ENCODE assay signal across 11 mouse cellular contexts in genomic region chr17:85680116-85680850, GRCm38 (mm10). TPM values are rescaled to one million over a fixed set of nuclear protein-coding genes. Genes with fewer than 3 reads are reported as not detected.
DNase-seq lines count a peak whose midpoint lies in the region; ATAC-seq and TF ChIP-seq lines count a peak whose summit lies in the region.
"Had no signal": no experiment of that assay in that cellular context is flagged by ENCODE, and none has a peak within 500 bp of the region (broad histone marks: within the 10 kb centered on the region; RNA-seq: fewer than 3 reads in every experiment).

No protein-coding gene starts in this region.

- H3K27me3 ChIP-seq in kidney, embryonic 14.5 days (ENCODE audit: control insufficient read depth, insufficient read depth, low read length), result peaks cover 53% of the 10 kb centered on the region
- H3K27me3 ChIP-seq in embryonic facial prominence, embryonic 13.5 days, result peaks cover 67% of the 10 kb centered on the region
- H3K27me3 ChIP-seq in hindbrain, embryonic 16.5 days (replicated peaks; ENCODE audit: control insufficient read depth, insufficient read depth, low read length), result peaks cover 64% of the 10 kb centered on the region
- H3K27me3 ChIP-seq in neural tube, embryonic 11.5 days (ENCODE audit: control insufficient read depth, insufficient read depth, low read length), result peaks cover 75% of the 10 kb centered on the region

- no peak for TF ChIP-seq CTCF in left cerebral cortex, adult 2 months (IDR thresholded peaks at IDR 0.05)

- no peak overlapping the region for H3K27ac ChIP-seq in kidney, embryonic 14.5 days (ENCODE audit: low read depth, low read length)
- H3K27ac ChIP-seq in embryonic facial prominence, embryonic 13.5 days, result peak overlapping the region; percentile 56
- H3K27ac ChIP-seq in hindbrain, embryonic 16.5 days (ENCODE audit: low read depth, low read length), result no peak overlapping the region
- H3K27ac ChIP-seq in neural tube, embryonic 11.5 days (ENCODE audit: low read depth, low read length), result no peak overlapping the region
- H3K27ac ChIP-seq in left cerebral cortex, adult 2 months, result no peak overlapping the region
- H3K27ac ChIP-seq: liver, embryonic 13.5 days had no signal

- peak overlapping the region; percentile 31; the same call in 1 of the 2 replicates for H3K9ac ChIP-seq in kidney, embryonic 14.5 days (ENCODE audit: low read depth, low read length)
- peak overlapping the region; percentile 95 for H3K9ac ChIP-seq in embryonic facial prominence, embryonic 13.5 days
- no peak overlapping the region for H3K9ac ChIP-seq in hindbrain, embryonic 16.5 days (ENCODE audit: low read depth, low read length)
- H3K9ac ChIP-seq in neural tube, embryonic 11.5 days (ENCODE audit: low read length), result no peak overlapping the region
- H3K9ac ChIP-seq: liver, embryonic 13.5 days had no signal

- intact Hi-C loops in left cerebral cortex, adult 2 months (cut with DNase I), result no loop called here

- no peaks in the 10 kb centered on the region; the same call in 1 of the 2 replicates for H3K36me3 ChIP-seq in kidney, embryonic 14.5 days (ENCODE audit: control insufficient read depth, insufficient read depth, low read length)
- peaks cover 27% of the 10 kb centered on the region; the same call in 1 of the 2 replicates for H3K36me3 ChIP-seq in embryonic facial prominence, embryonic 13.5 days
- H3K36me3 ChIP-seq in hindbrain, embryonic 16.5 days (ENCODE audit: control insufficient read depth, insufficient read depth, low read length), result no peaks in the 10 kb centered on the region
- no peaks in the 10 kb centered on the region for H3K36me3 ChIP-seq in neural tube, embryonic 11.5 days (ENCODE audit: control insufficient read depth, insufficient read depth, low read length)
- H3K36me3 ChIP-seq: liver, embryonic 13.5 days had no signal

- peak overlapping the region; percentile 26 for H3K4me3 ChIP-seq in kidney, embryonic 14.5 days (ENCODE audit: low read length)
- peak overlapping the region; percentile 76 for H3K4me3 ChIP-seq in embryonic facial prominence, embryonic 13.5 days
- H3K4me3 ChIP-seq in hindbrain, embryonic 16.5 days (ENCODE audit: low read length), result no peak overlapping the region
- no peak overlapping the region for H3K4me3 ChIP-seq in neural tube, embryonic 11.5 days (ENCODE audit: low read depth, low read length)
- no peak overlapping the region for H3K4me3 ChIP-seq in left cerebral cortex, adult 2 months
- H3K4me3 ChIP-seq: liver, embryonic 13.5 days had no signal

- peaks cover 14% of the 10 kb centered on the region for H3K4me1 ChIP-seq in kidney, embryonic 14.5 days (ENCODE audit: control insufficient read depth, insufficient read depth, low read length)
- H3K4me1 ChIP-seq in embryonic facial prominence, embryonic 13.5 days, result peaks cover 41% of the 10 kb centered on the region
- H3K4me1 ChIP-seq in hindbrain, embryonic 16.5 days (ENCODE audit: control insufficient read depth, insufficient read depth, low read depth, low read length), result no peaks in the 10 kb centered on the region
- no peaks in the 10 kb centered on the region for H3K4me1 ChIP-seq in neural tube, embryonic 11.5 days (ENCODE audit: control insufficient read depth, insufficient read depth, low read length)
- H3K4me1 ChIP-seq: liver, embryonic 13.5 days had no signal

- no peak for DNase-seq in kidney, postnatal 10 days
- peak; percentile 38 for DNase-seq in neural tube, embryonic 11.5 days (ENCODE audit: low spot score)
- DNase-seq in adrenal gland, adult (ENCODE audit: inconsistent age in 2 of 2, low spot score in 1 of 2), result no peak
- DNase-seq in left cerebral cortex, adult 2 months (ENCODE audit: extremely low spot score in 1 of 2, low spot score in 2 of 2), result no peak
- no peak for DNase-seq in gastrocnemius, adult 18-20 months (ENCODE audit: low spot score)
- DNase-seq: adrenal gland, postnatal 10 days; kidney, adult 9 months; liver, embryonic 13.5 days had no signal

- no peaks in the 10 kb centered on the region for H3K9me3 ChIP-seq in kidney, embryonic 14.5 days (ENCODE audit: control insufficient read depth, low read length)
- no peaks in the 10 kb centered on the region for H3K9me3 ChIP-seq in embryonic facial prominence, embryonic 13.5 days
- H3K9me3 ChIP-seq in hindbrain, embryonic 16.5 days (ENCODE audit: control insufficient read depth, low read length), result no peaks in the 10 kb centered on the region
- no peaks in the 10 kb centered on the region for H3K9me3 ChIP-seq in neural tube, embryonic 11.5 days (ENCODE audit: control insufficient read depth, low read length)
- H3K9me3 ChIP-seq: liver, embryonic 13.5 days had no signal

- H3K4me2 ChIP-seq in kidney, embryonic 14.5 days (replicated peaks; ENCODE audit: low read depth, low read length), result peak overlapping the region; percentile 41
- H3K4me2 ChIP-seq in embryonic facial prominence, embryonic 13.5 days, result peak overlapping the region; percentile 72
- H3K4me2 ChIP-seq in hindbrain, embryonic 16.5 days (ENCODE audit: low read length), result peak overlapping the region; percentile 32; the same call in 1 of the 2 replicates
- no peak overlapping the region for H3K4me2 ChIP-seq in neural tube, embryonic 11.5 days (ENCODE audit: low read depth)
- H3K4me2 ChIP-seq: liver, embryonic 13.5 days had no signal

- 5% methylated on average over 21 of the region's 21 CpGs for WGBS in kidney, embryonic 14.5 days
- WGBS in embryonic facial prominence, embryonic 13.5 days, result 10% methylated on average over 21 of the region's 21 CpGs
- WGBS in hindbrain, embryonic 16.5 days, result 5% methylated on average over 21 of the region's 21 CpGs
- WGBS in neural tube, embryonic 11.5 days, result under 1% methylated on average over 21 of the region's 21 CpGs

- 0 out of 2 replicates have a peak, but pooled peaks have one; percentile 22 for ATAC-seq in kidney, embryonic 14.5 days (ENCODE audit: low FRiP score, low TSS enrichment)
- ATAC-seq in embryonic facial prominence, embryonic 13.5 days (ENCODE audit: insufficient number of reproducible peaks, insufficient read depth, low FRiP score, low TSS enrichment, low read depth), result no peak
- no peak for ATAC-seq in hindbrain, embryonic 16.5 days
- ATAC-seq in neural tube, embryonic 11.5 days (ENCODE audit: insufficient read depth, low FRiP score, low TSS enrichment), result no peak

RNA-seq across cellular contexts. Expression of gene Six2, which starts 7.8 kb away (rescaled TPM):
- 21.2 and 24.5 TPM in 2 replicates for polyA plus RNA-seq in kidney, embryonic 14.5 days (2014; fragmentation: Nextera tagmentation; extraction: Ambion mirVana)
- polyA plus RNA-seq in embryonic facial prominence, embryonic 13.5 days (2015; fragmentation: Nextera tagmentation; extraction: Ambion mirVana), result 21.3 and 21.9 TPM in 2 replicates
- 0.36 and 0.51 TPM in 2 replicates for polyA plus RNA-seq in hindbrain, embryonic 16.5 days (2015; fragmentation: Nextera tagmentation; extraction: Ambion mirVana)
- 1.5 and 2.1 TPM in 2 replicates for polyA plus RNA-seq in neural tube, embryonic 11.5 days (2014; fragmentation: Nextera tagmentation; extraction: Ambion mirVana)
- under 1 TPM; 0.70 to 0.75 TPM for total RNA-seq in left cerebral cortex, adult 2 months (2021)
- total RNA-seq in gastrocnemius, adult 18-20 months (2021), result 10 to 100 TPM; 16.8 to 22.2 TPM
- polyA plus RNA-seq: liver, embryonic 13.5 days had no signal

Comparison
In these comparisons a context has a peak if more than half of its experiments do, and no peak if none do; other contexts are left out.
1. H3K4me3 ChIP-seq: peak in kidney, embryonic 14.5 days (single experiment) and embryonic facial prominence, embryonic 13.5 days (single experiment); none in hindbrain, embryonic 16.5 days (single experiment), neural tube, embryonic 11.5 days (single experiment) and left cerebral cortex, adult 2 months (single experiment).
2. H3K9ac ChIP-seq: peak in kidney, embryonic 14.5 days (single experiment) and embryonic facial prominence, embryonic 13.5 days (single experiment); none in hindbrain, embryonic 16.5 days (single experiment) and neural tube, embryonic 11.5 days (single experiment).